Mouse (Mus musculus): ENCODE measurements around the gene Nfe2l1.

Gene Nfe2l1

GRCm38 (mm10) chr11:96847240-96847639, 17.5 kb upstream of the Nfe2l1 start:
- no peak for DNase-seq (ENCODE audit: low spot score in 2 of 2)

GRCm38 (mm10) chr11:96843627-96844026, 13.9 kb upstream of the Nfe2l1 start:
- DNase-seq (ENCODE audit: low spot score in 2 of 2) = no peak

DNA sequence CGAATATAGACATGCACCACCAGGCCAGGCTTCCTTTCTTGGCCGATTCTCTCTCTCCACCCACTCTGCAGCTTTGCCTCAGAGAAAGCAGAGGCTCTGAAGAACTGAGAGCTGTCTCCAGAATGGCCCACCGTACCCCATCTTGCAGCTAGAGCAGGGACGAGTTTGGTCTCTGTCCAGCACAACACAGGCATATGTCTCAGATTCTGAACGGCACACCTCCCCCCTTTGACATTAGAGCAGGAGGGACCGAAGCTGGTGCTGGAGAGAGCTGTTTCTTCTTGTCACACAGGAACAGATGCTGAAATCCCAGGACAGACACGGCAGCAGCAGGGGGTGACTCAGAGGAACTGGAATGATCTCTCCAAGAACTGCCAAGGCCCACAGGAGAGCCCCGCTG, 10.5 kb upstream of the Nfe2l1 start:
- no peak for DNase-seq (ENCODE audit: low spot score in 2 of 2)

DNA sequence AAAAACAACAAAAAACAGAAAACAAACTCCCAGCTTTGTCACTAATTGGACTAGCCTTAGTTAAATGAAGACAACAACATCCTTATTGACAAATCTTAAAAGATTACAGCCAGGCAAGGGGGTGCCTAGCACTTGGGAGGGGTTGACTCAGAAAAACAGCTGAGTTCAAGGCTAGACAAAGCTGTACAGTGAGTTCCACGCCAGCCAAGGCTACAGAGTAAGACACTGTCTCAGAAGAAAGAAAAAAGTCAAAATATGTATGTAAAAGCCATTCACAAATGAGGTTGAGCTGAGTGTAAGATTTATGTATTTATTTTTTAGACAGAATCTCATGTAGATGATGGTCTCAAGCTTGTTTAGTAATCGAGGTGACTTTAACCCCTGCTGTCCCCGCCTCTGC, 10.1 kb upstream of the Nfe2l1 start:
- DNase-seq (ENCODE audit: low spot score in 2 of 2) = no peak

DNA sequence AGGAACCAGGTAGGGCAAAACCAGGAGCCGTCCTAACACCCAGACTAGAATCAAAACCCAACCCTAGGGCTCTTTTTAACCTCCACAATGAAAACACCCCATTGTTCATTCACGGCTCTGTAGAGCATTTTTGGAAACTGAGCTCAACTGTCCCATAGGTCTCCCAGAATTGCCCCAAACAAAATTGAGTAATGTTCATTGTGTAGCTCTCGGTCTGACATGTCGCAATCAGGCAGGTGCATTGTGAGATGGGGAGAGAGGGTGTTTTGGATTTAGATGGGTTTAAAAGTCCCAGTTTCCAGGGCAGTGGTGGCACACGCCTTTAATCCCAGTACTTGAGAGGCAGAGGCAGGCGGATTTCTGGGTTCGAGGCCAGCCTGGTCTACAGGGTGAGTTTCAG, 9.7 kb upstream of the Nfe2l1 start:
- no peak for DNase-seq (ENCODE audit: low spot score in 2 of 2)

DNA sequence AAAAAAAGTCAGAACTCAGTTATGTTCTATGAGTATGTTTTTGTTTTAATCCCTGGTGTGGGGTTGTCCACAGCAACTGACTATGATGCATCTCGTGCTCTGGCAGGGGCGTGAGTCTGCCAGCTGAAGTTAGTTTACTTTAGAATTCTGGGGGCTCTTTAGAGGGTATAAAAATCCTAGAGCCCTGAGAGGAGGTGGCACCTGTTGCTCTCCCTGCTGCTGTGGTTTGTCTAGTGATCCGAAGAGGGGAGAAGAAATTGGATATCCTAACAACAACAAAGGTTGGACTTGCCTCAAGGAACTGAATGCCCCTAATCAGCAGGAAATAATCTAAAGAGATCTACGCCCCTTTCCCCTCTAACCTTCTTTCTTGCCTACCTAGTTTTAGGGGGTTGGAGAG, 8.6 kb upstream of the Nfe2l1 start:
- no peak for DNase-seq (ENCODE audit: low spot score in 2 of 2)

- DNase-seq (ENCODE audit: low spot score in 2 of 2) = no peak
Observed at GRCm38 (mm10) chr11:96837298-96837697, 7.5 kb upstream of the Nfe2l1 start.

GRCm38 (mm10) chr11:96834127-96834526, 4.4 kb upstream of the Nfe2l1 start:
- no peak for DNase-seq (ENCODE audit: low spot score in 2 of 2)

GRCm38 (mm10) chr11:96832973-96833372, 3.2 kb upstream of the Nfe2l1 start:
- peak; percentile 58 to 69 for DNase-seq (ENCODE audit: low spot score in 2 of 2)

- no peak for DNase-seq (ENCODE audit: low spot score in 2 of 2)
Observed at GRCm38 (mm10) chr11:96832541-96832940, 2.8 kb upstream of the Nfe2l1 start.

GRCm38 (mm10) chr11:96831516-96831915, 1.7 kb upstream of the Nfe2l1 start:
- no peak for DNase-seq (ENCODE audit: low spot score in 2 of 2)

- DNase-seq (ENCODE audit: low spot score in 2 of 2) = no peak
Observed at GRCm38 (mm10) chr11:96830539-96831216, 910 bp upstream of the Nfe2l1 start.

DNA sequence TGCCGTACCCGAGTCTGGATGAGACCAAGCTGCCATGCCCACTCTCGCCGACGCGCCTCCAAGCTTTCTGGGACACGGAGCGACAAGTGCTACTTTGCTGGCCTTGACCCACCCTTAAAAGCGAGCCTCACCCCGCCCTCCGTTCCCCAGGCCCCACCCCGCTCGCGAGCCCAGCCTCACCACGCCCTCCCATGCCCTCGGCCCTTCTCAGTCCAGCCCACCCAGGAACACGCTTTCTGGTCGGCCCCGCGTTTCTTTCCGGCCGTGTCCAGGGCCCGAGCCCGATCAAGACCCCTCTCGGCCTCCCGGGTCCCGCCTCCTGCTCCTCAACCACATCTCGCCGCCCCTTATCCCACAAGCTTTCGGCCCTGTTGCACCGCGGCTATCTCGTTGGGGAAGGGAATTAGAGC, 360 bp downstream of the Nfe2l1 start:
- peak; percentile 86 to 88 for DNase-seq (ENCODE audit: low spot score in 2 of 2)

GRCm38 (mm10) chr11:96828881-96829280, 887 bp downstream of the Nfe2l1 start:
- DNase-seq (ENCODE audit: low spot score in 2 of 2) = no peak

DNA sequence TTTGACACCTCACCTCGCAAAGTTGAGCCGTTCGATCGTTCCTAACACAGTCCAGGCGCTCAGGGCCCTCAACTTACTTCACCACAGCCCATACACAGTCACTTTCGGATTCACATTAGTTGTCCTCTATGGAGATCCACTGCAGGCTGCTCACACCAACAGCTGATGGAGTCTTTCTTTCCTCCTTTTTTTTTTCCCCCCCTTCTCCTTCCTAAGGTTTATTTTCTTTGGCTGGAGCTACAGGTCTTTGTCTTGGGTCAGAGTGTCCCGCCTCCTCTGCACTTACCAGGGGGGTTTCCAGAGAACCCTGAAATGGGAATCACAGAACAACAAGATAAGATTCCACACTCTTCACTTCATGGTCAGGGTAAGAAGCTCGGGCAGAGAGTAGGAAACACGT, 1.9 kb downstream of the Nfe2l1 start:
- DNase-seq (ENCODE audit: low spot score in 2 of 2) = no peak

DNA sequence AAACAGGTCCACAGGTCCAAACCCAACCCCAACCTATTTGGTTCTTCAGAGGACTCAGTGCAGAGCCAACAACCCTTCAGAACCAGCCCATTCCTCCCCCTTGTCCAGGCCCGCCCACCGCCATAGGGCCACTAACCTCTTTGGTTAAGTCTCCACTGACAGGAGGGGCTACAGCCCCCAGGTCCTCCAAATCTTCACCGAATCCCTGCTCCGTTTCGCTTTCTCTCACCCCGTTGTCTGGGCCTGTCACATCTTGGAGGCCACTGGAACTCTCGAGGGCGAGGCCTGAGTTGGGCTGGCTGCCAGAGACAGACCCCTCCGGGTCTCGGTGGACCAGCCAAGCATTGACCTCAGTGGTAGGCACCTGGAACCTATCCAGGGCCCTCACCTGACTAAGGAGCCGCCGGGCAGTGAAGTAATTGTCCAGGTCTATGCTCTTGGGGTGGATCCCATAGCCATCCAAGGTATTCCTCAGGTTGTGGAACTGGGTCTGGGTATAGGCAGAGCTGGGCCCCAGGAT, 2.6 kb downstream of the Nfe2l1 start:
- no peak for DNase-seq (ENCODE audit: low spot score in 2 of 2)

DNA sequence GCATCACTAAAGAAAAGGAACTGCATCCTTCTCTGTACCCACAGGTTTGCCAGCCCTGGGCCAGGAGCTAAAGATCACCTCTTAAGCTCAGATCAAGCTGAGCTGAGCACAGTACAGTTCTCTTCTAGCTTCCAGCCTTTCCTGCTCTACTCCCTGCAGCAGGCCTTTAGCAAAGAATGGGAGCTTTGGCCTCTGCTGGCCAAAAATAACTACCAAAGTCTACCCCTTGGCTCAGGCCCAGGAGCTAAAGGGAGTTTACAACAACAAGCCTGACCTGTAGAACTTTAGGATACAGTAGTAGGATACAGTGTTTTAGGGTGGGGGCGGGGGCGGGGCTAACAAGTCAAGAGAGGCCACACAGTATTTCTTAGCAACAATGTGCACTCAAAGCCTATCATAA, 3.3 kb downstream of the Nfe2l1 start:
- DNase-seq (ENCODE audit: low spot score in 2 of 2) = no peak

GRCm38 (mm10) chr11:96824783-96825495, 4.8 kb downstream of the Nfe2l1 start:
- peak; percentile 28 to 36 for DNase-seq (ENCODE audit: low spot score in 2 of 2)

GRCm38 (mm10) chr11:96823880-96824782, 5.6 kb downstream of the Nfe2l1 start:
- peak; percentile 90 to 91 for DNase-seq (ENCODE audit: low spot score in 2 of 2)

DNA sequence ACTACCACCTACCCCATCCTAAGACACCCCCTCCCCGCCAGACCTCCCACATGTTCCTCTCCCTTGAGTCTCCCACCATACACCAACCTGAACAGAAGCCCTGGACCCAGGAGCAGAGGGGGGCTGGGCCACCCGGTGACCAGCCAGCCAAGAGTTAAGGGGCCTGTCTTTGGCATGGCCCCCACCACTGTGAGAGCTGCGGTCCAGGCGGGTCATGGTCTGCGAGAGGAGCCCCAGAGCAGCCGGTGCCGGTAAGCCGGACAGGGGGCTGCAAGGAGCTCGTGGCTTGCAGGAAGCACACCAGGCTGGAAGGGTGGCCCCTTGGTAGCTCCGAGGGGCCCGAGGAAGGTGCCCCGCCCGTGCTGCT, 6.3 kb downstream of the Nfe2l1 start:
- DNase-seq (ENCODE audit: low spot score in 2 of 2) = no peak

- DNase-seq (ENCODE audit: low spot score in 2 of 2) = peak; percentile 52 to 60
Observed at GRCm38 (mm10) chr11:96822675-96823470, 6.9 kb downstream of the Nfe2l1 start.
